Mouse (Mus musculus) lung, adult 18-20 months (tissue): Measurements from ENCODE around the gene Cgref1.

Source experiments
- DNase-seq, 2 experiments: peaks; one replicate each; pipeline ENCODE4 v3.0.0; 2022; ENCODE audit warnings: mixed read lengths in 2 of 2

Cgref1 gene

GRCm38 (mm10) chr5:30949654-30950326, 4.4 kb upstream of the Cgref1 start:
- DNase-seq: peak; percentile 94 to 95

- DNase-seq: no peak
Observed at GRCm38 (mm10) chr5:30948620-30949019, 3.2 kb upstream of the Cgref1 start.

- no peak for DNase-seq
Observed at GRCm38 (mm10) chr5:30944344-30944743, 1.0 kb downstream of the Cgref1 start.

DNA sequence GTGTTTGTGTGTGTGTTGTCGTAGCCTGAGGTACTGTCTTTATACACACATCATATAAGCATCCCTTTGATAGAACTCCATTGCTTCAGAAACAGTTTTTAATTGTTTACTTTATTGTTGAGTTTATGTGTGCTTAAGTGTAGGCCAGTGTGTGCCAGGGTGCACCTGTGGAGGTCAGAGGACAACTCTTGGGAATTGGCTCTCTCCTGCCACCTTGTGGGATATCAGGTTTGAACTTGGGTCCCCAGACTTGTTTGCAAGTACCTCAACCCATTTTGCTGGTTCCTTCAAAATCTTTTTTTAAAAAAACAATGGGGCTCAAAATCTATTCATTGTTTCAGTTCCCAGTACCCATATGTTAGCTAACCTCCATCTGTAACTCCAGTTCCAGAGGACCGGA, 2.4 kb downstream of the Cgref1 start:
- DNase-seq: peak in 1 of 2 experiments; percentile 45

GRCm38 (mm10) chr5:30934725-30935461, 10.5 kb downstream of the Cgref1 start:
- DNase-seq: no peak

- DNase-seq: no peak
Observed at GRCm38 (mm10) chr5:30933705-30934104, 11.7 kb downstream of the Cgref1 start.

GRCm38 (mm10) chr5:30931378-30931777, 14.0 kb downstream of the Cgref1 start:
- DNase-seq: no peak

DNA sequence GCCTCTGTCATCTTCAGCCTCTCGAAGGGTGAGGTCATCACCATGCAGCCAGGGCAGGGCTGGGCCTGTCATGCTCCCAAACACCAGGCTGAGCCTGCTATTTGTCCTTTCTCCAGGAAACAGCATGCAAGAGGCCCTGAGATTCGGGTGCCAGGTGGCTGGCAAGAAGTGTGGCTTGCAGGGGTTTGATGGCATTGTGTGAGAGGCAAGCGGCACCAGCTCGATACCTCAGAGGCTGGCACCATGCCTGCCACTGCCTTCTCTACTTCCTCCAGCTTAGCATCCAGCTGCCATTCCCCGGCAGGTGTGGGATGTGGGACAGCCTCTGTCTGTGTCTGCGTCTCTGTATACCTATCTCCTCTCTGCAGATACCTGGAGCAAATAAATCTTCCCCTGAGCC, 14.5 kb downstream of the Cgref1 start:
- DNase-seq: no peak

DNA sequence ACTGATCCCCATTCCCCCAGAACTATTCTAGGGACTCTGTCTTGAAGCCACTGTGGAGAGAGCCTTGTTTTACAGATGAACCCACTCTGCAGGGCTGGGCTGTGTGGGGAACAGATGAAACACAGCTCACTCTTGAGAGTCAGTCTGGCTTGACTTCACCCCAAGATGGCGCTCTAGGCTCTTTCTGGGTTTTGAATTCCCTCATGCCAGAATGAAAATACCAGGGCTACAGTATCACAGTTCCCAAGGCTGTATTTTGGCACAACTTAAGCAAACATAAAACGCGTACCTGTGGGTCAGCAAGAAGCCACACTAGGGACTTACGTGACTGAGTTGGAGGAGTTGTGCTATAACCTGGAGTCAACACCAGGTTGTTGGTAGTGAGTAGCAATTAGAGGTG, 15.3 kb downstream of the Cgref1 start:
- DNase-seq: peak; percentile 73 to 82

- peak in 1 of 2 experiments; percentile 46 for DNase-seq
Observed at GRCm38 (mm10) chr5:30927945-30928529, 17.4 kb downstream of the Cgref1 start.

DNA sequence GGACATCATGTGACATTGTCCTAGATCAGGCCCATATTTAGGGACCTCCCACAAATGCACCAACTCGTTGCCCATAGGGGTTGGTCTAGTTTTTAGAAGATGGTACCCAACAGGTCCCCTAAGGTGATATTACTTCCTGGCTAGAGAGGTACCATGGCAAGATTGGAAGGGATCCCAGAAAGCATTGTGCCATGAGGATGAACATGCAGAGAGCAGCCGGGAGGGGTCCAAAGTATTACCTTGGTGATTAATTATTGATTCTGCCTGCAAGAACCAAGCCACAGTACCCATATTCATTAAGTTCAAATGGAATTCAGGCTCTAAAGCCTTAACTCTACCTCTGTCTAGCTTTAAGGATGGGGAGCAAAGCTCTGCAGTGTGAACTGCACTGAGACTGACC, 19.3 kb downstream of the Cgref1 start:
- no peak for DNase-seq

DNA sequence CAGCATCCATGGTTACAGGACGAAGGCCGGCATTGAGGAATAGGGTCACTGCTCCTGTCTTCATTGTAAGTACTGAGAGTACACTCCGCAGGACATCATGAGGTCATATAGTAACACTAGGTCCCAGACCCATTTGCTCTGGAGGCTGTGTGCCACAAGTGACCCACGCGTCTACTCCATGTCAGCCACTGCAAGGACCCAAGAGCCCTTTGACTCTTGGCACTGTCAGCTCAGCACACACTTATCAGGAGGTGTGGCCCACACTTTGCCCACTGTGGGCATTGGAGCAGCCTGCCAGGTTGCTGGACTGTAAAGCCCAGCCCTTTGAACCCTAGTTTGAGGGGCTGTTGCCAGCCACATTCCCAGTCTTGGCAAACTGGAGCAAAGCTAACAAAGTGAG, 20.2 kb downstream of the Cgref1 start:
- DNase-seq: peak; percentile 45 to 58

GRCm38 (mm10) chr5:30924614-30925013, 20.8 kb downstream of the Cgref1 start:
- no peak for DNase-seq

GRCm38 (mm10) chr5:30923119-30923518, 22.3 kb downstream of the Cgref1 start:
- DNase-seq: no peak

DNA sequence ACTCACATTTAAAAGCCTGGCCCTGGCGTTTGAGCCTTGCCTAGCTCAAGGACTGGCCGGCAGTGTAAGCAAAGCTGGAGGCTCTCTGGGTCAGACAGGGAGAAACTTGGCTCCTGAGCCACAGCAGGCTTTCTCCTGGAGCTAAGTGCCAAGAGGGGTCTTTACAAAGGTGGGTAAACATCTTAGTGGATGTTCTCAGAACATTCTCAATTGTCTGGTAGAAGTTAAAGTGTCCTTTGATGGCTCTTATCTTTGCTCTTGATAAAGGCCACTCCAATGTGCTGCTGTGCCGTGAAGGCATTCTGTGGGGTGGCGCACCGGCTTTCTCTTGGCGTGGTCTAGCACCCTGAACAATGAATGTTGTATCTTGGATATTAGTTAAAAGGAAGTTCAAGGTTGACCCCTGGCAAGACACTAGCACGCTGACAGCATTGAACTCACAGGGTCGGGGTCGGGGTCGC, 22.8 kb downstream of the Cgref1 start:
- peak in 1 of 2 experiments; percentile 59 for DNase-seq

GRCm38 (mm10) chr5:30921256-30922033, 23.9 kb downstream of the Cgref1 start, which contains the start of gene Khk:
TSS of gene Khk (plus strand) at chr5:30921431.
- DNase-seq: peak; percentile 88 to 92

- peak in 1 of 2 experiments; percentile 55 for DNase-seq
Observed at GRCm38 (mm10) chr5:30920621-30921020, 24.8 kb downstream of the Cgref1 start.

GRCm38 (mm10) chr5:30919831-30920614, 25.4 kb downstream of the Cgref1 start:
- DNase-seq: no peak

GRCm38 (mm10) chr5:30918691-30919090, 26.7 kb downstream of the Cgref1 start:
- DNase-seq: no peak

- no peak for DNase-seq
Observed at GRCm38 (mm10) chr5:30917891-30918670, 27.3 kb downstream of the Cgref1 start.

- no peak for DNase-seq
Observed at GRCm38 (mm10) chr5:30917348-30917747, 28.0 kb downstream of the Cgref1 start.
